Mouse (Mus musculus): ENCODE data around the gene Pfn1.

The Pfn1 gene

GRCm38 (mm10) chr11:70674501-70674900 is 20.1 kb upstream of the Pfn1 start:
- no peak for DNase-seq (ENCODE audit: low spot score in 2 of 2)

GRCm38 (mm10) chr11:70674014-70674413 is 19.6 kb upstream of the Pfn1 start:
- DNase-seq (ENCODE audit: low spot score in 2 of 2): no peak

- no peak for DNase-seq (ENCODE audit: low spot score in 2 of 2)
These were observed 17.0 kb upstream of the Pfn1 start for GRCm38 (mm10) chr11:70671333-70672047.

GRCm38 (mm10) chr11:70670483-70670882 is 16.0 kb upstream of the Pfn1 start:
- DNase-seq (ENCODE audit: low spot score in 2 of 2): no peak

DNA sequence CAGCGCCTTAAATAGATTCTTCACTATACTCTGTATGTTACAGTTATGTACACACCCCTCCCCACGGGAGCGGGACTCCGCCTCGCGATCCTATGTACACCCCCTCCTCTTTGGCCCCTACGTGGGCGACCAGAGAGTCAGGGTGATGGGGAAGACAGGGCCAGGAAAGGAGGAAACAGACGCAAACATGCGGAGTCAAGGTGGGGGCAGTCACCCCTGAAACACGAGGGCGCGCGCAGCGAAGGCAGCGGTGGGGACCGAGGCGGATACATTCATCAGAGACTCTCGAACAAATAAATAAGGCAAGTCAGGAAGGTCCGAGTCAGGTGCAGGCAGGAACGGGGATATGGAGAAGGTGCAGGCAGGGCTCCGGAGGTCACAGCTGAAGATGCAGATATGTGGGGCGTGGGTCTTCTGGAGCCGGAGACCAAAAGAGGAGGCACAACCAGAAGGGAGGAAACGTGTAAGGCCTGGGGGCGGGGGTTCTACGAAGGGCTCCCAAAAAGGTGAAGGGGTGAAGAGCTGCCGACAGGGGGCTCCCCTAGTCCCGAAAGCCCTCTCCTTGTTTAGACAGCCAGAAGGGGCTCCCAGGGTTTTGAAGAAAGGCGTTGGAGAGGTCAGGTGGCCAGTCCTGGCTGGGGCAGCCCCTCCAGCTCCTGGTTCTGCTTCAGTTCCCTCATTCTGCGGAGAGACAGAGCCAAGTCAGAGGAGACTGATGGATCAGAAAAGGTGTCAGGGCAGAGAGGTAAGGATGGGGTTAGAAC is 15.3 kb upstream of the Pfn1 start:
- DNase-seq (ENCODE audit: low spot score in 2 of 2): peak; percentile 64 to 75

DNA sequence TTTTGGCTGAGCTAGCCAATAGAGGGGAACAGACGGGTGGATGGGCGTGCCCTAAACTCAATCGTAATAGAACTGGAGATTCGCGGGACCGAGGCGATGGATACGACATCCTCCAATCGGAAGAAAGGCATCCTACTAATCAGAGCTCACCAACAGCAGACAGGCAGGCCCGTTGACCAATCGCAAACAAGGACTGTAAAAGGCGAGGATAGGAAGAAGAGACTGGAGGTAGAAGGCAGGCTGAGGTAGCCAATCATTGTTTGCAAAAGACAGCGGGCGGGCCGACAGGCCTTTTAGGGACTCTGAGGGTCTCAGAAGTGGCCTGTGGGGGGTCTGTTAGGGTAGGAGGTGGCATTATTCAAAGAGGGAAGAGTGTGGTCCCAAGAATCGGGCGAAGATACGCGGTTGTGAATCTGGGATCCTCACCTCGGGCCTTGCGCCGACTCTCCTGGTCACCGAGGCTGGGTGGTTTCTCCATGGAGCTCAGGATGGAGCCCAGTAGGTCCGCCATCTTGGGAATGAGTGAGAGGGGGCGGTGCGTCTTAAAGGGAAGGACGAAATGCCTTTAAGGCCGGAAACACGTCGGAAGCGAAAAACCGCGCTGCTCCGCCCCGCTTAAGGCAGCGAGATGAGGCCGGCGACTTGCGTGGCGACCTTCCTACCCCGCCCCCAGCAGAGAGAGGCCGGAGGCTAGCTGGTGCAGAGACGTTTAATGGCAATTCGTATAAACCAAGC is 14.5 kb upstream of the Pfn1 start, which contains the start of gene Spag7:
TSS of gene Spag7 (minus strand) at position 646 of the 735 bp plus-strand sequence.
- DNase-seq (ENCODE audit: low spot score in 2 of 2): peak; percentile 85 to 90

- DNase-seq (ENCODE audit: low spot score in 2 of 2): peak; percentile 39 to 47
These were observed 13.9 kb upstream of the Pfn1 start for GRCm38 (mm10) chr11:70668335-70668770.

DNA sequence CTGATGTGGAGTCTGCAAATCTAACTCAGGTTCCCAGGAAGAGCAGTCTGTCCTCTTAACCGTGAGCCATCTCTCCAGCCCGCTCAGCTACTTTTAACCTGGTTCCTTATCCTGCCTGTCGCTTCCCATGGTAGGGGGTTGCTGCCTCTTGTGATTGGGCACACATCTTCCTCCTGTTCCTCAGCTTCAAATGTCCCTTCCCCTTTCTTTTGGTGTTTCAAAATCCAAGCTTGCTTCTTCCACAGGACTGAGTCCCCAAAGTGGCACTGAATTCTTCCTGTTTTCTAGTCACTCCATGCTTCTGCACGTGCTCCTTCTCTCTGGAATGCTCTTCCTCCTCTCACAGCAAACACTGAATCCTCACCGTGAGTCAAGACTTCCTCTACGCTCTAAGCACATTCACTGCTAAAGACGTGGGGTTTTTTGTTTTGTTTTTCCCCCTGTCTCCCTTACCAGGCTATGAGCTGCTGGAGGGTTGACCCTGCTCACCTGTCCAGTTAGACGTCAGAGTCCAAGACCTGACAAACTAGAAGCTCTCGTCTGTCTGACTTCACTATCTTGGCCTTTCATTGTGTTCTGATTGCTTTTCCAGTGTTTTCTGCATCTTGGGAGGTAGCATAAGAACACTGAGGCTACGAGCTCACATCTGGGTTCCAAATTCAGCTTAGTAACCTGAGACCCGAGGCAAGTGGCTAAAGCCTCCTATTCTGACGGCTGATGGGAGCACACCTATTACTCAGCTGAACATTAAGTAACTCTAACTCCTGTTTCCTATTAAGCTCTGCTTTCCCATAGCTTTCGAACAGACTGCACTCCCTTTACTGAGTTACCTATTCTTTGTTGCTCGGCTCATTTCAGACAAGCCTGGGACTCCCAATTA is 13.1 kb upstream of the Pfn1 start:
- no peak for DNase-seq (ENCODE audit: low spot score in 2 of 2)

DNA sequence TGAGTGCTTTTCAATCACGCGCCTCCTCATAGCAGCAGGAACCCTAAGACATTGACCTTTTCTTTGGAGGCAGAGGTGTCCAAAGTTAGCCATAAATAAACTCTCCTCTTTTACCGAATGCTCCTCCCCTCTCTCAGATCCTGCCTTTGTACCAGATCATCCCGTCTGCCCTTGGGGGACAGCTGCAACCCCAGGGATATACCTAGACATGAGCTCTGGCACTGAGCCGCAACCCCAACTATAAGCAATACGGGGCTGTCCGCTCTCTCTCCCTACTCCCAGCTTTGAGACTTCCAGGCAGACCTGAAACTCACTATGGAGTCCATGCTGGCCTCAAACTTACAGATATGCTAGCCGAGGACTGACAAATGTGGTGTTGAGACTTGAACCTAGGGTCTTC is 12.2 kb upstream of the Pfn1 start:
- no peak for DNase-seq (ENCODE audit: low spot score in 2 of 2)

DNA sequence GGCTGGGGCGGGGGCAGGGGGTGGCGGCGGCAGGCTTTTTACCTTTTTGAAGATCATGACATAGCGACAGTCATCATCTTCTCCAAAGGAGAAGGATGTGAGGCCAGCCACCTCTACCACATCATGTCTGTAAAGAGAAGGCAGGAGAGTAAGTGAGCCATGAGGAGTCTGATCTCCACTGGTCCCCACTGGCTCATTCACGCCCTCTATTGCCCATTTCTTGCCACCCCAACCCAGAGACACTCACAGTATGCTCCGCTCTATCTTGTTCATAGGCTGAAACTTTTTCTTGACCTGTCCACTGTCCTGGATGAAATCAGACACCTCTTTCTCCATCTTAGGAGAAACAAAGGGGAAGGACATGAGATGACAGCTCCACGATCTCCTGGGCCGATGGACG is 10.3 kb upstream of the Pfn1 start:
- no peak for DNase-seq (ENCODE audit: low spot score in 2 of 2)

DNA sequence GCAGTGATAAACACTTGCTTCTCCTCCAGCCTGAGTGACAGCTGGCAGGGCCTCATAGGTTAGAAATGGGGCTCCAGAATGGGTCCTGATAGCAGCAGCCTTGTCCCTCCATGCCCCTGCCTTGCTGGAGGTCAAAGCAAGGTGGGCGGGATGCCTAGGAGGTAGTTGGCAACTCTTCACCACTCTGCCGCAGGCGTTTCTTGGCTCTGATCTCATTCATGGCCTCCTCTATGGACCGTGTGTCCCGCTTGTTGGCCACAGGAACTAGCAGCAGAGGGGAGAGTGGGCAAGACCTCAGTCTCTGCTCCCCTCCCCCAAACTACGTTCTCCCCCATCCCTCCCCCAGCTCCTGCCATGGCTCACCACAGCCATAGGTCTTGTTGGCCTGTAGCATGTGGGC is 9.5 kb upstream of the Pfn1 start:
- no peak for DNase-seq (ENCODE audit: low spot score in 2 of 2)

DNA sequence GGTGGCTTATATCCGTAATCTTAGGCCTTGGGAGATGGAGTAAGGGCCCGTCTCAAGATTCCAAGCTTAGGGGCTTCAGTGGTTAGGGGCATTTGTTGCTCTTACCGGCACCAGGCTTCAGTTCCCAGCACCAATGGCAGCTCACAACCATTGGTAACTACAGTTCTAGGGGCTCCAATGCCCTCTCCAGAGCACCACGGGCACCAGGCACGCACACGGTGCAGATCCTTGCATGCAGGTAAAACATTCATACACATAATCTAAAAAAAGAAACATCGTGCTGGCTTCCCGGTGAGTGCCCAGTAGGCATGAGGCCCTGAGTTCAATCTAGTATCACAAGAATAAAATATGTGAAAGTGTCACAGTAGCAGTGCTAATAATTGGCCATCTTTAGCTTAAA is 8.7 kb upstream of the Pfn1 start:
- no peak for DNase-seq (ENCODE audit: low spot score in 2 of 2)

GRCm38 (mm10) chr11:70660571-70660970 is 6.1 kb upstream of the Pfn1 start:
- DNase-seq (ENCODE audit: low spot score in 2 of 2): no peak

DNA sequence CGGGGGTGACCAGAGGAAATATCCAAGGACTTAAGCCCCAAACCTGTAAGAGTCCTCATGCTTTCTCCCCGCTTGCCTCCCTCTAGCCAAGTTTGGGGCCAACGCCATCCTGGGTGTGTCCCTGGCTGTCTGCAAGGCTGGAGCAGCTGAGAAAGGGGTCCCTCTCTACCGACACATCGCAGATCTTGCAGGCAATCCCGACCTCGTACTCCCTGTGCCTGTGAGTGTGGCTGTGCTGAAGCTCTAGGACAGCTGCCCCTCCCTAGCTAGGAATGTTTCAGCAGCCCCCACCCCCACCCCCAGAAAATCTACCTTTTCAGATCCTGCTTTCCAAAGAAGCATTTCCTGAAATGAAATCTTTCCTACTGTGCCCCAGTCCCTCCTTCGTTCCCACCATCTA is 4.5 kb upstream of the Pfn1 start:
- DNase-seq (ENCODE audit: low spot score in 2 of 2): no peak

- no peak for DNase-seq (ENCODE audit: low spot score in 2 of 2)
These were observed 4.1 kb upstream of the Pfn1 start for GRCm38 (mm10) chr11:70658521-70658920.

- no peak for DNase-seq (ENCODE audit: low spot score in 2 of 2)
These were observed 3.5 kb upstream of the Pfn1 start for GRCm38 (mm10) chr11:70657991-70658390.

DNA sequence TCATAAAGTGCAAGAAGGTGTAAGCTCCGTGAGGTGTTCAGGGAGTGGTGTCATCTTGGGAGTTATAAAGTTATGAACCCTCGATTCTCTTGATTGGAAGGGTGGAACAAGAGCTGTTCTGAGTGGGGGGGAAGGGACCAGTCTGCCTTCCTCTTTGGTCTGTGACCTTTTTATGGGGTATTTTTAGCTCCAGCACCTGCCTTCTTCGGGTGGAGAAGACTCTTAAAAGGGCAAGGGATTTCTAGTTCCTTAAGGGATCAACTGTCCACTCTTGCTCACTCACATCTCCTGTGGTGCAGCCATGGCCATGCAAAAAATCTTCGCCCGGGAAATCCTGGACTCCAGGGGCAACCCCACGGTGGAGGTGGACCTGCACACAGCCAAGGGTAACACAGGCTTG is 3.1 kb upstream of the Pfn1 start:
- no peak for DNase-seq (ENCODE audit: low spot score in 2 of 2)

DNA sequence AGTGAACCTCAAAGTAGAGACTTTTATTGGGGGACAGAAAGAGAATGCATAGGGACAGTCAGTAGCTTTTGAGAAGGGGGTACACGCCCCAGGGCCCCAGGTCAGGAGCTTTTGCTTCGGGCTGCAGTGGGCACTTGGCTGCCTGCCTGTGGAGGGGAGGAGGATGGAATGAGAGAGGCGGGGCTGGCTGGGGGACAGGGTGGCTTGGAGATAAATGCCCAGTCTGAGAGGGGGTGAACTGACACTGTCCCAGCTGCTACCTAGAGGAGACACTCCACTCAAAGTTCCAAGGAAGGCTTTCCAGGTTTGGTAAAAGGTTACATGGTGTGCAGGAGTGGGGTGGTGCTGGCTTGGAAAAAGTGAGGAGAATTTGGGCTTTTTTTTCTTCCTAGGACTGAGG is 2.5 kb upstream of the Pfn1 start, which contains the start of gene Eno3:
TSS of gene Eno3 (plus strand) at position 239 of the 400 bp plus-strand sequence.
- no peak for DNase-seq (ENCODE audit: low spot score in 2 of 2)

DNA sequence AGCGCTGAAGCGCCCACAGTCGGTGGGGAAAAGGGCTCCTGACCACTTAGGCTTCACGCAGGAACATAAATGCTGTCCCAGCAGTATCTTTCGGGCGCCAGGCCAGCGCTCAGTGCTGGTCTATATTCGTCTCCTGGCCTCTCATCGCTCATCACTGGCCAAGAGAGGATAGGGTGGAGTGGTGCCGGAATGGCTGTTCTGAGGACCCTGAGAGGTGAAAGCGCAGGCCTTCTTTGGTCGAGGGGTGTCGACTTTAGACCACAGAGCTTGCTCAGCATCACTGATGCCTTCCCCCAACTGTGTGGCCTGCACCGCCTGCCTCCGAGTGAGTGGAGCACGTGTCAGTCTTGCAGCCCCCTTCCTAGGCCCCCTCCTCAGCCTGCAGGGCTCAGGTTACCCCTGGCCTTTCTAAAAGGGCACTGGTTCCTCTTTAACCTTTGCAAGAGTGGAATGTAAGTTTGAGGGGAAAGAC is 2.0 kb upstream of the Pfn1 start:
- no peak for DNase-seq (ENCODE audit: low spot score in 2 of 2)

GRCm38 (mm10) chr11:70655571-70656455 is 1.4 kb upstream of the Pfn1 start:
- peak in 1 of 2 experiments; percentile 44 for DNase-seq (ENCODE audit: low spot score in 2 of 2)

Measured in spleen, postnatal 14 days (tissue).